Mouse (Mus musculus) activated CD4-positive, CD25-positive, alpha-beta regulatory T cell, adult 9 weeks (primary cell): Measurements from ENCODE around the gene Avpr2. TPM values are rescaled to one million over a fixed set of nuclear protein-coding genes. Genes with fewer than 3 reads are reported as not detected.

ENCODE experiments used
- polyA plus RNA-seq: library from polyadenylated mRNA; unstranded; fragments of 100-300 nt; shearing (Covaris generic); gene quantifications from one replicate; pipeline ENCODE4 v1.2.1, GENCODE M21; 2017

The Avpr2 gene
- polyA plus RNA-seq, result 6.1 TPM

GRCm38 (mm10) chrX:73891551-73892152, at the start of gene Avpr2:
Gene Avpr2 (plus strand): TSS chrX:73892102.

GRCm38 (mm10) chrX:73895719-73896118, 3.8 kb downstream of the Avpr2 start, which contains the start of gene L1cam:
Gene L1cam (minus strand): TSS chrX:73896105.

GRCm38 (mm10) chrX:73921823-73922549, 30.1 kb downstream of the Avpr2 start, which contains the start of the genes Arhgap4 and Naa10:
Gene Arhgap4 (minus strand): TSS chrX:73921870.
Gene Naa10 (minus strand): TSS chrX:73921944.

GRCm38 (mm10) chrX:73930402-73931062, 38.6 kb downstream of the Avpr2 start, which contains the start of gene Renbp:
Gene Renbp (minus strand): TSS chrX:73930850.

Other genes starting within 250 kb of the Avpr2 start
- 1.7 TPM for gene Pnck, start 232.0 kb upstream of the Avpr2 start, polyA plus RNA-seq
- 0.13 TPM for gene Slc6a8, start 219.0 kb upstream of the Avpr2 start, polyA plus RNA-seq
- gene Bcap31, start 175.9 kb upstream of the Avpr2 start, polyA plus RNA-seq, result 351 TPM
- 48.7 TPM for gene Abcd1, start 175.5 kb upstream of the Avpr2 start, polyA plus RNA-seq
- 0.05 TPM for gene Plxnb3, start 135.0 kb upstream of the Avpr2 start, polyA plus RNA-seq
- 1.5 TPM for gene Srpk3, start 117.7 kb upstream of the Avpr2 start, polyA plus RNA-seq
- 231 TPM for gene Idh3g, start 105.2 kb upstream of the Avpr2 start, polyA plus RNA-seq
- gene Ssr4, start 105.1 kb upstream of the Avpr2 start, polyA plus RNA-seq, result 233 TPM
- gene Pdzd4, start 67.1 kb upstream of the Avpr2 start, polyA plus RNA-seq, result 0.39 TPM
- gene L1cam, start 4.0 kb downstream of the Avpr2 start, polyA plus RNA-seq, result 7.8 TPM
- 349 TPM for gene Arhgap4, start 29.8 kb downstream of the Avpr2 start, polyA plus RNA-seq
- 231 TPM for gene Naa10, start 29.8 kb downstream of the Avpr2 start, polyA plus RNA-seq
- gene Renbp, start 38.7 kb downstream of the Avpr2 start, polyA plus RNA-seq, result 7.8 TPM
- gene Hcfc1, start 74.3 kb downstream of the Avpr2 start, polyA plus RNA-seq, result 65.7 TPM
- gene Irak1, start 131.8 kb downstream of the Avpr2 start, polyA plus RNA-seq, result 28.9 TPM
- not detected for gene Opn1mw, start 235.4 kb downstream of the Avpr2 start, polyA plus RNA-seq
- gene Mecp2, start 243.3 kb downstream of the Avpr2 start, polyA plus RNA-seq, result 39.4 TPM